Mouse (Mus musculus) heart, postnatal 0 days (tissue): ENCODE data around the gene Phldb1. TPM values are rescaled to one million over a fixed set of nuclear protein-coding genes. Genes with fewer than 3 reads are reported as not detected.
A peak's percentile ranks its signal among the peaks of the same experiment; 100 is the strongest.

Experiments used
- ATAC-seq: fragments of 200-750 bp; cut with Nextera tagmentation; 2 replicates; pipeline ENCODE4 v1.8.0; 2017; ENCODE audit warnings: low read depth, moderate number of reproducible peaks, moderate library complexity; ENCODE audit not compliant: insufficient read depth
- DNase-seq: peaks from one replicate; pipeline ENCODE4 v3.0.0-alpha.2; 2016; ENCODE audit warnings: low spot score
- H3K27ac ChIP-seq: fragments of 300-500 bp; sonication (generic); 2 replicates; pipeline ENCODE4 v1.5.1; 2014; ENCODE audit warnings: low read depth, mild to moderate bottlenecking
- H3K27me3 ChIP-seq: fragments of 300-500 bp; sonication (generic); 2 replicates; pipeline ENCODE4 v1.6.1; 2014; ENCODE audit warnings: low read length, mixed read lengths; ENCODE audit not compliant: control insufficient read depth, insufficient read depth
- H3K36me3 ChIP-seq: fragments of 300-500 bp; sonication (generic); replicated peaks from 2 replicates; pipeline ENCODE4 v1.6.1; 2014; ENCODE audit warnings: low read length, mixed read lengths; ENCODE audit not compliant: control insufficient read depth, insufficient read depth
- H3K4me1 ChIP-seq: fragments of 300-500 bp; sonication (generic); 2 replicates; pipeline ENCODE4 v1.6.1; 2014; ENCODE audit warnings: antibody characterized with exemption; ENCODE audit not compliant: control insufficient read depth, insufficient read depth
- H3K4me2 ChIP-seq: fragments of 300-500 bp; sonication (generic); 2 replicates; pipeline ENCODE4 v1.6.1; 2014; ENCODE audit warnings: low read depth, mild to moderate bottlenecking, low read length, moderate library complexity
- H3K4me3 ChIP-seq: fragments of 300-500 bp; sonication (generic); 2 replicates; pipeline ENCODE4 v1.5.1; 2014; ENCODE audit warnings: low read depth, low read length
- H3K9ac ChIP-seq: fragments of 300-500 bp; sonication (generic); replicated peaks from 2 replicates; pipeline ENCODE4 v1.6.1; 2014; ENCODE audit warnings: low read depth, low read length, mixed read lengths
- H3K9me3 ChIP-seq: fragments of 300-500 bp; sonication (generic); replicated peaks from 2 replicates; pipeline ENCODE4 v1.6.1; 2016; ENCODE audit warnings: low read length; ENCODE audit not compliant: control insufficient read depth
- CTCF ChIP-seq: IDR thresholded peaks from 2 replicates; pipeline ENCODE4 v1.5.1; 2016; ENCODE audit warnings: antibody characterized with exemption, control low read depth, low read depth
- EP300 ChIP-seq: IDR thresholded peaks from 2 replicates; pipeline ENCODE4 v1.6.1; 2016; ENCODE audit warnings: antibody characterized with exemption, low read depth
- WGBS: fragments of 180-500 bp; shearing (Covaris S2); extraction: QIAGEN DNeasy Blood & Tissue Kit; methylation state at CpG from one replicate; pipeline ENCODE4 v1.1.7; 2014; 5-methylcytosine and 5-hydroxymethylcytosine counted together
- polyA plus RNA-seq: library from polyadenylated mRNA; unstranded; fragments of >200 nt; fragmentation: Nextera tagmentation; extraction: Ambion mirVana; gene quantifications from 2 replicates; pipeline ENCODE4 v1.2.1, GENCODE M21; 2015
- total RNA-seq: library from RNA; depleted of rRNA; stranded (reverse); fragments of >200 nt; gene quantifications from 2 replicates; pipeline ENCODE4 v1.2.3, GENCODE M21; 2014; ENCODE audit warnings: low replicate concordance

Gene Phldb1
- total and polyA plus RNA-seq, 2 experiments from 2014 or later: 28.0 to 138 TPM

DNA sequence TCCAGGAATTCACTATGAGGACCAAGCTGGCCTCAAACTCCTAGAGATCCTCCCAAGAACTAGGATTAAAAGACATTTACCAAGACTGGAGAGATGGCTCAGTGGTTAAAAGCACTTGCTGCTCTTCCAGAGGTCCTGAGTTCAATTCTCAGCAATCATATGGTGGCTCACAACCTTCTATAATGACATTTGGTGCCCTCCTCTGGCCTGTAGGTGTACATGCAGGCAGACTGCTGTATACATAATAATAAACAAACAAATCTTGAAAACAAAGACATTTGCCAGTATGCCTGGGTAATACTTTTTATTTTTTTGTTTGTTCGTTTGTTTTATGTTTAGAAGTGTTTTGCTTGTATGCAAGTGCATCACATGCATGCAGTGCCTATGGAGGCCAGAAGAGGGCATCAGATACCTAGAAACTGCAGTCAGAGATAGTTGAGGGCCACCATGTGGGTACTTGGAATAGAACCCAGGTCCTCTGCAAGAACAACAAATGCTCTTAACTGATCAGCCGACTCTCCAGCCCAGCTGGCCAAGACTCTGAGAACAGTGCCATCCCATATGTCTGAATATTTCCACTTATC, 56.6 kb downstream of the Phldb1 start:
- H3K36me3 ChIP-seq: no peaks in the 10 kb centered on the region

GRCm38 (mm10) chr9:44673005-44673404, 62.0 kb downstream of the Phldb1 start, which contains the start of gene Treh:
Gene Treh (plus strand): TSS chr9:44673233.
- Histone ChIP-seq H3K27ac (no peak within 1 kb of the TSS), H3K27me3 (no peaks in the 10 kb centered on the region), H3K9me3 (no peaks in the 10 kb centered on the region), H3K4me1 (no peaks in the 10 kb centered on the region), H3K36me3 (no peaks in the 10 kb centered on the region), H3K4me3 (no peak within 1 kb of the TSS), H3K4me2 (no peak within 1 kb of the TSS), H3K9ac (no peak within 1 kb of the TSS)
- TF ChIP-seq CTCF: no peak
- no peak for TF ChIP-seq EP300
- 72% methylated on average over 3 of the region's 3 CpGs for WGBS
- no peak for ATAC-seq
- DNase-seq: no peak

More for the DNA sequence above, 56.6 kb downstream of the Phldb1 start:
- Histone ChIP-seq H3K4me2 (no peak overlapping the region), H3K27me3 (no peaks in the 10 kb centered on the region), H3K4me1 (no peaks in the 10 kb centered on the region), H3K9ac (no peak overlapping the region), H3K9me3 (no peaks in the 10 kb centered on the region), H3K4me3 (no peak overlapping the region), H3K27ac (no peak overlapping the region)
- no peak for DNase-seq
- no peak for TF ChIP-seq EP300
- TF ChIP-seq CTCF: peak; percentile 4; the same call in 1 of the 2 replicates
- no peak for ATAC-seq
- WGBS: 84% methylated on average over 2 of the region's 2 CpGs

GRCm38 (mm10) chr9:44672291-44672865, 62.6 kb downstream of the Phldb1 start:
- H3K4me1 ChIP-seq: no peaks in the 10 kb centered on the region
- ATAC-seq (no peak), DNase-seq (no peak)
- no peaks in the 10 kb centered on the region for H3K36me3 ChIP-seq
- no peaks in the 10 kb centered on the region for H3K9me3 ChIP-seq
- no peak overlapping the region for H3K9ac ChIP-seq
- H3K27ac ChIP-seq: no peak overlapping the region
- 55% methylated on average over 2 of the region's 2 CpGs for WGBS
- TF ChIP-seq CTCF (no peak), EP300 (no peak)
- H3K4me3 ChIP-seq: no peak overlapping the region
- no peaks in the 10 kb centered on the region for H3K27me3 ChIP-seq
- no peak overlapping the region for H3K4me2 ChIP-seq

DNA sequence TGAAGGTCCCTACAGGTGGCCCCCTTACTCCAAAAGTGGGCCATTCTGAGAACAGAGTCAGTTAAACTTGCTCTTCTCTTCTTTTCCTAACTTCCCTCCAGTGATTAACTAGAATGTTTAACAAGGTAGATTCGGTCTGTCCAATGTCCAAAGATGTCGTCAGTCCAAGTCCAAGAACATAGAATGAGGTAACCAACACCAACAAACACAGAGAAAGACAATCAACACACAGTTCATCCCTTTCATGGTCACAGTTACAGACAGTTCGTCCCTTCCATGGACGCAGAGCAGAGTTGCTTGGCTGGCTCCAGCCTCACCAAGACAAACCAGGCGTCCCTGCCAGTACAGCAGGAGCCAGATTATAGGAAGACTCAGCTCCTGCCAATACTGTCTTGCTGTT, 63.6 kb downstream of the Phldb1 start:
- Histone ChIP-seq H3K9ac (no peak overlapping the region), H3K4me2 (no peak overlapping the region), H3K4me3 (no peak overlapping the region), H3K27me3 (no peaks in the 10 kb centered on the region), H3K4me1 (no peaks in the 10 kb centered on the region), H3K27ac (no peak overlapping the region), H3K9me3 (no peaks in the 10 kb centered on the region), H3K36me3 (no peaks in the 10 kb centered on the region)
- ATAC-seq: no peak
- TF ChIP-seq CTCF: no peak
- TF ChIP-seq EP300: no peak
- no peak for DNase-seq
- WGBS: 83% methylated on average over 5 of the region's 5 CpGs

DNA sequence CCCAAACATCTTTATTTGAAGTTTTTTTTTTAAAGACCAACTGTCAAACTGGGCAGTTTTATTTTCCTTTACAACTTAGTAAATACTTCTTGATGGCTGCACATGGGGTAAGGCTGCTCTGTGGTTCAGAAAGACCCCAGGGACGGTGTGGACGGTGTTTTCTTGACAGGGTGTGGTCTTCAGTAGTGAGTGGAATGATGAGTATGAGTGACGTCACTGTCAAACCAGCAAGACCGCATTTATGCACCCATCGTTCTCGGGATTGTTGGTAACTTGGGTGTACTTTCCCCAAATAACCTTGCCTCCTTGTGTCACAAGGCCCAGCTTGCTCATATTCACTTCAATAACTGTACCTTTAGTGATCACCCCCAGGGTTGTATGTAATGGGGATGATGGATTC, 71.3 kb downstream of the Phldb1 start:
- no peak overlapping the region for H3K27ac ChIP-seq
- H3K4me2 ChIP-seq: no peak overlapping the region
- H3K4me1 ChIP-seq: no peaks in the 10 kb centered on the region
- H3K27me3 ChIP-seq: no peaks in the 10 kb centered on the region
- no peak for DNase-seq
- H3K4me3 ChIP-seq: no peak overlapping the region
- H3K36me3 ChIP-seq: no peaks in the 10 kb centered on the region
- H3K9ac ChIP-seq: no peak overlapping the region
- peaks cover 5% of the 10 kb centered on the region; the same call in 1 of the 2 replicates for H3K9me3 ChIP-seq
- WGBS: 74% methylated on average over 6 of the region's 6 CpGs
- ATAC-seq: no peak
- no peak for TF ChIP-seq CTCF
- no peak for TF ChIP-seq EP300
